Mouse (Mus musculus): ENCODE data around the gene Lrsam1.

- no peak for TF ChIP-seq GATA1 (IDR thresholded peaks at IDR 0.05; ENCODE audit: borderline replicate concordance, low read length)
- no peak for TF ChIP-seq FLI1 (IDR thresholded peaks at IDR 0.05; ENCODE audit: low read length)
Measured at GRCm38 (mm10) chr2:32911639-32912182, 49.7 kb downstream of the Lrsam1 start.
